Mouse (Mus musculus): ENCODE measurements around the gene Cers5. TPM values are rescaled to one million over a fixed set of nuclear protein-coding genes. Genes with fewer than 3 reads are reported as not detected.

The Cers5 gene
- total and polyA plus RNA-seq, 3 experiments, result 17.4 to 21.6 (median 17.9) TPM

GRCm38 (mm10) chr15:99717386-99718334, 55.0 kb downstream of the Cers5 start, which contains the start of gene Gpd1:
Gene Gpd1, plus strand, starts transcription at chr15:99717515.
- H3K9ac ChIP-seq (ENCODE audit: low read depth, low read length), result peak within 1 kb of the TSS; percentile 32
- peak; percentile 58 to 73 for DNase-seq
- H3K79me2 ChIP-seq (replicated peaks; ENCODE audit: control insufficient read depth, insufficient read depth, low read length), result no peaks in the 10 kb centered on the region
- intact Hi-C loops (cut with DNase I), result no loop called here
- H3K4me1 ChIP-seq (ENCODE audit: control insufficient read depth, insufficient read depth, low read length), result peaks cover 6% of the 10 kb centered on the region
- H3K36me3 ChIP-seq (ENCODE audit: control insufficient read depth, insufficient read depth, low read length), result no peaks in the 10 kb centered on the region
- no peaks in the 10 kb centered on the region for H3K27me3 ChIP-seq (ENCODE audit: control insufficient read depth, insufficient read depth, low read length)
- 52% methylated on average over 26 of the region's 26 CpGs for WGBS
- peak within 1 kb of the TSS; percentile 61 for H3K27ac ChIP-seq
- TF ChIP-seq EP300 (IDR thresholded peaks at IDR 0.05; ENCODE audit: insufficient read depth, low read depth, low read length) (no peak), CTCF (IDR thresholded peaks at IDR 0.05) (no peak), POLR2A (IDR thresholded peaks at IDR 0.05; ENCODE audit: insufficient read depth, low read depth, low read length) (peak; percentile 83)
- peak within 1 kb of the TSS; percentile 30; the same call in 1 of the 2 replicates for H3K4me3 ChIP-seq

GRCm38 (mm10) chr15:99716814-99717213, 55.9 kb downstream of the Cers5 start:
- Histone ChIP-seq H3K36me3 (ENCODE audit: control insufficient read depth, insufficient read depth, low read length) (no peaks in the 10 kb centered on the region), H3K27ac (no peak overlapping the region), H3K27me3 (ENCODE audit: control insufficient read depth, insufficient read depth, low read length) (no peaks in the 10 kb centered on the region), H3K79me2 (replicated peaks; ENCODE audit: control insufficient read depth, insufficient read depth, low read length) (no peaks in the 10 kb centered on the region), H3K9ac (ENCODE audit: low read depth, low read length) (no peak overlapping the region), H3K4me3 (no peak overlapping the region), H3K4me1 (ENCODE audit: control insufficient read depth, insufficient read depth, low read length) (peaks cover 6% of the 10 kb centered on the region)
- intact Hi-C loops (cut with DNase I), result no loop called here
- 76% methylated on average over 12 of the region's 12 CpGs for WGBS
- DNase-seq, result no peak
- TF ChIP-seq CTCF (IDR thresholded peaks at IDR 0.05) (no peak), POLR2A (IDR thresholded peaks at IDR 0.05; ENCODE audit: insufficient read depth, low read depth, low read length) (no peak), EP300 (IDR thresholded peaks at IDR 0.05; ENCODE audit: insufficient read depth, low read depth, low read length) (no peak)

GRCm38 (mm10) chr15:99715982-99716746, 56.5 kb downstream of the Cers5 start:
- no peak overlapping the region for H3K4me3 ChIP-seq
- H3K4me1 ChIP-seq (ENCODE audit: control insufficient read depth, insufficient read depth, low read length), result peaks cover 6% of the 10 kb centered on the region
- intact Hi-C loops (cut with DNase I), result loop anchor here (1.0 kb wide), 1 partner anchor 62 kb away; no protein-coding TSS in a partner anchor
- no peaks in the 10 kb centered on the region for H3K27me3 ChIP-seq (ENCODE audit: control insufficient read depth, insufficient read depth, low read length)
- 0 out of 2 replicates have a peak overlapping the region, but pooled peaks have one; percentile 21 for H3K9ac ChIP-seq (ENCODE audit: low read depth, low read length)
- no peaks in the 10 kb centered on the region for H3K36me3 ChIP-seq (ENCODE audit: control insufficient read depth, insufficient read depth, low read length)
- no peak for DNase-seq
- TF ChIP-seq POLR2A (IDR thresholded peaks at IDR 0.05; ENCODE audit: insufficient read depth, low read depth, low read length) (no peak), EP300 (IDR thresholded peaks at IDR 0.05; ENCODE audit: insufficient read depth, low read depth, low read length) (no peak), CTCF (IDR thresholded peaks at IDR 0.05) (no peak)
- H3K79me2 ChIP-seq (replicated peaks; ENCODE audit: control insufficient read depth, insufficient read depth, low read length), result no peaks in the 10 kb centered on the region
- no peak overlapping the region for H3K27ac ChIP-seq
- 57% methylated on average over 11 of the region's 11 CpGs for WGBS

- Histone ChIP-seq H3K27ac (no peak overlapping the region), H3K36me3 (ENCODE audit: control insufficient read depth, insufficient read depth, low read length) (no peaks in the 10 kb centered on the region), H3K9ac (ENCODE audit: low read depth, low read length) (no peak overlapping the region), H3K4me1 (ENCODE audit: control insufficient read depth, insufficient read depth, low read length) (peaks cover 6% of the 10 kb centered on the region), H3K4me3 (no peak overlapping the region), H3K79me2 (replicated peaks; ENCODE audit: control insufficient read depth, insufficient read depth, low read length) (no peaks in the 10 kb centered on the region), H3K27me3 (ENCODE audit: control insufficient read depth, insufficient read depth, low read length) (no peaks in the 10 kb centered on the region)
- TF ChIP-seq CTCF (IDR thresholded peaks at IDR 0.05), result no peak
- no peak for TF ChIP-seq EP300 (IDR thresholded peaks at IDR 0.05; ENCODE audit: insufficient read depth, low read depth, low read length)
- no peak for TF ChIP-seq POLR2A (IDR thresholded peaks at IDR 0.05; ENCODE audit: insufficient read depth, low read depth, low read length)
- no peak for DNase-seq
- 39% methylated on average over 13 of the region's 13 CpGs for WGBS
- intact Hi-C loops (cut with DNase I), result loop anchor here (1.0 kb wide), 1 partner anchor 63 kb away; no protein-coding TSS in a partner anchor
Measured at GRCm38 (mm10) chr15:99715361-99715865, 57.3 kb downstream of the Cers5 start.

GRCm38 (mm10) chr15:99714858-99715257, 57.8 kb downstream of the Cers5 start:
- 47% methylated on average over 7 of the region's 7 CpGs for WGBS
- peak; percentile 79 to 80 for DNase-seq
- Histone ChIP-seq H3K9ac (ENCODE audit: low read depth, low read length) (no peak overlapping the region), H3K79me2 (replicated peaks; ENCODE audit: control insufficient read depth, insufficient read depth, low read length) (no peaks in the 10 kb centered on the region), H3K27me3 (ENCODE audit: control insufficient read depth, insufficient read depth, low read length) (no peaks in the 10 kb centered on the region), H3K36me3 (ENCODE audit: control insufficient read depth, insufficient read depth, low read length) (no peaks in the 10 kb centered on the region), H3K4me1 (ENCODE audit: control insufficient read depth, insufficient read depth, low read length) (peaks cover 6% of the 10 kb centered on the region), H3K27ac (no peak overlapping the region), H3K4me3 (no peak overlapping the region)
- TF ChIP-seq POLR2A (IDR thresholded peaks at IDR 0.05; ENCODE audit: insufficient read depth, low read depth, low read length), result no peak
- peak; percentile 93 for TF ChIP-seq CTCF (IDR thresholded peaks at IDR 0.05)
- peak; percentile 90 for TF ChIP-seq EP300 (IDR thresholded peaks at IDR 0.05; ENCODE audit: insufficient read depth, low read depth, low read length)
- intact Hi-C loops (cut with DNase I), result loop anchor here (1.0 to 5.0 kb wide), 2 partner anchors 63 to 192 kb away; no protein-coding TSS in a partner anchor

All from heart, adult 2 months (tissue).